Mouse (Mus musculus) ES-Bruce4 (cell line): ENCODE measurements around the gene Qpctl.

Source experiments
- EP300 ChIP-seq: IDR thresholded peaks from 2 replicates; pipeline ENCODE4 v1.6.1; 2011; ENCODE audit warnings: low read depth, low read length; ENCODE audit not compliant: insufficient read depth
- POLR2A ChIP-seq: IDR thresholded peaks from one replicate; pipeline ENCODE4 v1.8.1; 2011; ENCODE audit warnings: low read length; ENCODE audit not compliant: insufficient read depth

DNA sequence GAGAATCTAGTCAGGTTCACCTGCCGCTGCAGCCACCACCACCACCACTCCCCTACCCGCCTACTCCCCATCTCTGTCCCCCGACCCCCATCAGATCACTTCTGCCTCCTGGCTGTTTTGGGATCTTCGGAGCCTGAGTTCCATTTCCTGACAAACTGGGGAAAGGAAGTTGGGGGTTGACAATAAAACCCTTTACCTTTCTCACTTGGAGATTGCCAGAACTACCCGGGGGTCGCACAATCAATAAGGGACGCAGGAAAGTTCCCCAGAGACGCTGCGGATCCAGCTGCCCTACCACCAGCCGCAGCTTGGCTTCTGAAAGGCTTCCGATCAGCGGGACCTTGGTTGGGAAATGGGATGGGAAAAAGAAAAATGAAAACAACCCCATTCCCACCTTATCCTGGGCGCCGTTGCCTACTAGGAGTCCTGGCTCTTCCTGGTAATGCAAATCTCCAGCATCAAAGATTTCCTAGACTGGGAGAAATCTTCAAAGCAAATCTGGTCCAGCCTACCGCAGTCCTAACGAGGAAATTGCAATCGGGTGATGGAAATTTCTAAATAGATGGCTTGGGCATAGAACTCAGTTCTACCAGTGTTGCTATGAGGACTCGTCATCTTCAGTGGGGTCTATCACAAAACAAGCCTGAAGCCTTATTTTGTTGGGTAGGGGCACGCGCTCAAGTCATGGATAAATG lies 764 bp downstream of the Qpctl start:
- TF ChIP-seq POLR2A: no peak
- TF ChIP-seq EP300: no peak
